9 mouse cellular contexts compared by ENCODE assay signal in genomic region chr5:21175132-21176112, GRCm38 (mm10). TPM values are rescaled to one million over a fixed set of nuclear protein-coding genes. Genes with fewer than 3 reads are reported as not detected.
DNase-seq lines count a peak whose midpoint lies in the region; ATAC-seq and TF ChIP-seq lines count a peak whose summit lies in the region.
"Had no signal": no experiment of that assay in that cellular context is flagged by ENCODE, and none has a peak within 500 bp of the region (broad histone marks: within the 10 kb centered on the region; RNA-seq: fewer than 3 reads in every experiment).

No protein-coding gene starts in this region.

- no peaks in the 10 kb centered on the region for H3K4me1 ChIP-seq in heart, postnatal 0 days (ENCODE audit: control insufficient read depth, insufficient read depth)
- peaks cover 32% of the 10 kb centered on the region for H3K4me1 ChIP-seq in forebrain, embryonic 15.5 days

- no peak for TF ChIP-seq CTCF in heart, postnatal 0 days (IDR thresholded peaks at IDR 0.05; ENCODE audit: low read depth)

- intact Hi-C loops in heart, postnatal 25 days (cut with DNase I), result no loop called here
- intact Hi-C loops in left cerebral cortex, postnatal 36 days (cut with DNase I), result no loop called here

- H3K4me3 ChIP-seq in heart, postnatal 0 days (ENCODE audit: low read depth, low read length), result no peak overlapping the region
- H3K4me3 ChIP-seq in forebrain, embryonic 15.5 days, result no peak overlapping the region

- WGBS in heart, postnatal 0 days, result 42% methylated on average over 9 of the region's 9 CpGs
- WGBS in forebrain, embryonic 15.5 days, result 13% methylated on average over 9 of the region's 9 CpGs

- no peak overlapping the region for H3K9ac ChIP-seq in heart, postnatal 0 days (replicated peaks; ENCODE audit: low read depth, low read length)
- no peak overlapping the region for H3K9ac ChIP-seq in forebrain, embryonic 15.5 days (replicated peaks)

- no peak for DNase-seq in heart, postnatal 0 days (ENCODE audit: low spot score)
- no peak for DNase-seq in heart, postnatal 25 days (ENCODE audit: low spot score)
- DNase-seq in Muller cell, postnatal 12 days (ENCODE audit: inconsistent ontology term), result peak; percentile 79
- peak; percentile 55 for DNase-seq in mesoderm, embryonic 11.5 days (ENCODE audit: low read depth, low spot score)
- no peak for DNase-seq in left cerebral cortex, postnatal 36 days (ENCODE audit: low spot score in 2 of 2)
- no peak for DNase-seq in lung, postnatal 10 days

- TF ChIP-seq EP300 in heart, postnatal 0 days (IDR thresholded peaks at IDR 0.05; ENCODE audit: low read depth), result no peak

- no peak for ATAC-seq in heart, postnatal 0 days (ENCODE audit: insufficient read depth, low read depth)
- peak; percentile 73 for ATAC-seq in forebrain, embryonic 15.5 days (replicated peaks)
- ATAC-seq in activated CD4-positive, CD25-positive, alpha-beta regulatory T cell, adult 4 months, result no peak

- H3K9me3 ChIP-seq in heart, postnatal 0 days (replicated peaks; ENCODE audit: control insufficient read depth, low read length), result peaks cover 8% of the 10 kb centered on the region; the same call in 1 of the 2 replicates
- no peaks in the 10 kb centered on the region for H3K9me3 ChIP-seq in forebrain, embryonic 15.5 days

- H3K27me3 ChIP-seq in heart, postnatal 0 days (ENCODE audit: control insufficient read depth, insufficient read depth, low read length), result no peaks in the 10 kb centered on the region
- H3K27me3 ChIP-seq in forebrain, embryonic 15.5 days, result no peaks in the 10 kb centered on the region

- H3K36me3 ChIP-seq in heart, postnatal 0 days (replicated peaks; ENCODE audit: control insufficient read depth, insufficient read depth, low read length), result no peaks in the 10 kb centered on the region
- H3K36me3 ChIP-seq in forebrain, embryonic 15.5 days, result no peaks in the 10 kb centered on the region

- H3K4me2 ChIP-seq in heart, postnatal 0 days (ENCODE audit: low read depth, low read length), result no peak overlapping the region
- no peak overlapping the region for H3K4me2 ChIP-seq in forebrain, embryonic 15.5 days (replicated peaks)

- peak overlapping the region; percentile 33 for H3K27ac ChIP-seq in heart, postnatal 0 days (ENCODE audit: low read depth)
- H3K27ac ChIP-seq in forebrain, embryonic 15.5 days (replicated peaks), result peak overlapping the region; percentile 68
- H3K27ac ChIP-seq: macrophage had no signal

RNA-seq across cellular contexts. Expression of gene Gsap, which starts 10.6 kb away (rescaled TPM):
- 2.0 and 2.8 TPM in 2 replicates for total RNA-seq in heart, postnatal 0 days (2014; rRNA removed; ENCODE audit: low replicate concordance)
- 0.99 and 1.4 TPM in 2 replicates for polyA plus RNA-seq in heart, postnatal 0 days (2015; fragmentation: Nextera tagmentation; extraction: Ambion mirVana)
- total RNA-seq in heart, postnatal 25 days (2021), result 1 to 10 TPM; 3.9 to 4.3 TPM
- polyA plus RNA-seq in forebrain, embryonic 15.5 days (2015; fragmentation: Nextera tagmentation; extraction: Ambion mirVana), result 11.8 TPM in 2 replicates
- polyA plus RNA-seq in activated CD4-positive, CD25-positive, alpha-beta regulatory T cell, adult 4 months (2017; shearing (Covaris generic)), result 10 to 100 TPM; 36.6 to 38.8 TPM
- total RNA-seq in left cerebral cortex, postnatal 36 days (2021), result 1 to 10 TPM; 3.5 to 5.5 TPM

Comparison
In these comparisons a context has a peak if more than half of its experiments do, and no peak if none do; other contexts are left out.
1. DNase-seq: peak in Muller cell, postnatal 12 days (single experiment) and mesoderm, embryonic 11.5 days (single experiment); none in heart, postnatal 0 days (single experiment), heart, postnatal 25 days (single experiment), left cerebral cortex, postnatal 36 days (0 of 2) and lung, postnatal 10 days (single experiment).